Mouse (Mus musculus): ENCODE data around the gene Theg.

GRCm38 (mm10) chr10:79636287-79636686 is 49.2 kb upstream of the Theg start:
- TF ChIP-seq TAL1 (IDR thresholded peaks at IDR 0.05; ENCODE audit: low read length) (no peak), GATA1 (IDR thresholded peaks at IDR 0.05; ENCODE audit: low read length) (no peak)

Measured in erythroblast, embryonic 14.5 days (primary cell).